Mouse (Mus musculus): Measurements from ENCODE around the gene Atpif1.

- TF ChIP-seq CTCF (IDR thresholded peaks at IDR 0.05; ENCODE audit: low read depth, low read length) (peak; percentile 74), POLR2A (IDR thresholded peaks at IDR 0.05; ENCODE audit: borderline replicate concordance, low read depth, low read length) (no peak)
Measured at GRCm38 (mm10) chr4:132514555-132515135, 18.8 kb downstream of the Atpif1 start.

All from bone marrow macrophage, adult 2 months (primary cell).